Mouse (Mus musculus): ENCODE measurements at regions not wholly inside any gene's neighbourhood (a gene's known extent, or its start where the extent isn't known, plus 50 kb on each side); places are given as distances from the start of the nearest gene placed in this dataset.

- TF ChIP-seq CTCF (IDR thresholded peaks at IDR 0.05; ENCODE audit: low read depth, low read length) (no peak), GATA2 (IDR thresholded peaks at IDR 0.05; ENCODE audit: borderline replicate concordance, low read depth, low read length) (no peak)
Observed at GRCm38 (mm10) chr16:31598989-31599421, 64.2 kb upstream of the Dlg1 start.

All from G1E (cell line).